Mouse (Mus musculus): ENCODE results near the gene Agap3. TPM values are rescaled to one million over a fixed set of nuclear protein-coding genes. Genes with fewer than 3 reads are reported as not detected.

Gene Agap3
- polyA plus RNA-seq, 1 experiment from 2014 or later = 18.8 TPM

DNA sequence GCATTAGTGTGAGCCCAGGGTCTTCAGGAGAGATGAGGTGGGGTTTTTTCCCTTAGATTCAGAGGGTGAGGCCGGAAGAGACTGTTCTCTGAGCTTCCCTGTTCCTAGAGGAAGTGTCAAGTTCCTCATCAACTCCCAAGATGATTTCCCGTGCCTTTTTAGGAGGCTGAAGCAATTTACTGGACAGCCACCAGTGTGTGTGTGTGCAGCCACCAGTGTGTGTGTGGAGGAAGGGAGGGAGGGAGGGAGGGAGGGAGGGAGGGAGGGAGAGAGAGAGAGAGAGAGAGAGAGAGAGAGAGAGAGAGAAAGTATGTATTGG lies 2.0 kb downstream of the Agap3 start:
- no peak for ATAC-seq (replicated peaks; ENCODE audit: low FRiP score)
- H3K4me2 ChIP-seq = peak overlapping the region; percentile 94
- peak overlapping the region; percentile 81; the same call in 1 of the 2 replicates for H3K27ac ChIP-seq

DNA sequence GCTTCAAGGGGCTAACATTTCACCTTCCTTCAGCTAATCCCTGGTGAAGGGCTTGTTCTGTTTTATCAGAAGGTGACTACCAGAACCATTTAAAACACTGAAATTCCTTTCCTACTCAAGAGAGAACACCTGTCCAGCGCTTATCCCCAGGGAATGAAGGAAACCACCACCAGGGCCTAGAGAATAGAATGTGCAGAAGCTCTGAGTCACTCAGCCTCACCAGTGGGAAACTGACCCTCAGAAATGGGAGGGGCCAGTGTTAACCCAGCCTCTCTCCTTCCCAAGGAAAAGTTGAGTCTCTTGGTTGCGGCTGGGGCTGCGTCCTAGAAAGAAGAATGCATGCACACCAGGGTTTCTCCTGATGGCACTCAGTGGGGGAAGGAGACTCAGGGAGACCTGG lies 3.1 kb downstream of the Agap3 start:
- Histone ChIP-seq H3K4me1 (peaks cover 54% of the 10 kb centered on the region), H3K4me3 (replicated peaks) (no peak overlapping the region), H3K27me3 (peaks cover under 1% of the 10 kb centered on the region; the same call in 1 of the 2 replicates), H3K9me3 (replicated peaks) (no peaks in the 10 kb centered on the region), H3K9ac (no peak overlapping the region), H3K4me2 (peak overlapping the region; percentile 94), H3K27ac (peak overlapping the region; percentile 81), H3K36me3 (peaks cover 13% of the 10 kb centered on the region)
- WGBS = 72% methylated on average over 3 of the region's 3 CpGs
- ATAC-seq (replicated peaks; ENCODE audit: low FRiP score) = no peak

More for the DNA sequence above, 2.0 kb downstream of the Agap3 start:
- 11% methylated on average over 2 of the region's 2 CpGs for WGBS
- Histone ChIP-seq H3K4me1 (peaks cover 50% of the 10 kb centered on the region), H3K36me3 (peaks cover 10% of the 10 kb centered on the region; the same call in 1 of the 2 replicates), H3K9ac (peak overlapping the region; percentile 90; the same call in 1 of the 2 replicates), H3K27me3 (peaks cover 3% of the 10 kb centered on the region; the same call in 1 of the 2 replicates), H3K9me3 (replicated peaks) (no peaks in the 10 kb centered on the region), H3K4me3 (replicated peaks) (peak overlapping the region; percentile 87)

DNA sequence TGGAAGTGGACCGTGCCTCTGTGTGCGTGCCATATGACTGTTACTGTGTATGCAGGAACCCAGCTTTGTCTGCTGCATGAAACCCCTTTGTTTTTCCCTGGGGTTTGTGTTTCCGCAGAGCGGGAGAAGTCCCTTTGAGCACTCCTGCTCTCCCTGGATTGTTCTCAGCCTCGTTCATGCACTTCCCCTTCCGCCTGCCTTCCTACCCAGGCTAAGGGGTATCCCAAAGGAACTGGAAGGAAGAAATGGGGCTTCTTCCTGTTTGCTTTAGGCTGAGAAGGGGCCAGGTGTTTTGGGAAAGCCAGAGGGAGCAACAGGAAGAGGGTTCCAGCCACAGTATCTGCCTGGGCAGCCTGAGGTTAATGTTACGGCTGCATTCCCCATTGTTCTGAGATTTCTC lies 3.6 kb downstream of the Agap3 start:
- H3K9ac ChIP-seq = no peak overlapping the region
- no peak overlapping the region for H3K4me3 ChIP-seq (replicated peaks)
- peak overlapping the region; percentile 81 for H3K27ac ChIP-seq
- H3K27me3 ChIP-seq = no peaks in the 10 kb centered on the region
- no peak for ATAC-seq (replicated peaks; ENCODE audit: low FRiP score)
- 69% methylated on average over 7 of the region's 7 CpGs for WGBS
- no peaks in the 10 kb centered on the region for H3K9me3 ChIP-seq (replicated peaks)
- H3K4me2 ChIP-seq = peak overlapping the region; percentile 94
- peaks cover 16% of the 10 kb centered on the region for H3K36me3 ChIP-seq
- peaks cover 55% of the 10 kb centered on the region for H3K4me1 ChIP-seq

DNA sequence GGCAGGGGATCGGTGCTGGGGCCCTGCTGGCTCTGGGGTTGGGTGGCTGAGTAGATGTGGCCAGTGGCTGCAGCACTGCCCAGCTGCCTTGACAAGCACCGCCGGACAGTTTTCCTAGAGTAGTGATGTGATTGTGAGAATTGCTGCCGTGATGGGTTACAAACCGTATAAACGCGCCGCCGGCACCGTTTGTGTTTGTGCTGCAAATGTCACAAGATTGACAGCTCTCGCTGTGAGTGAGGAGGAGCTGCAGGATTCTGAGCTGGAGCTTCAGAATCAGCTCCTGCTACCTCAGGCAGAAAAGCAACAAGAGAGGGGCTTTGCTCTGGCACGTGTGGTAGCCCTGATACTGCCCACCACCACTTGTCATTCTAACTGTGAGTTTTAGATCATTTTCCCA lies 14.8 kb downstream of the Agap3 start:
- no peaks in the 10 kb centered on the region for H3K9me3 ChIP-seq (replicated peaks)
- no peak overlapping the region for H3K27ac ChIP-seq
- H3K4me3 ChIP-seq (replicated peaks) = no peak overlapping the region
- 0 out of 2 replicates have a peak, but pooled peaks cover 12% of the 10 kb centered on the region for H3K4me1 ChIP-seq
- H3K9ac ChIP-seq = no peak overlapping the region
- ATAC-seq (replicated peaks; ENCODE audit: low FRiP score) = no peak
- no peaks in the 10 kb centered on the region for H3K27me3 ChIP-seq
- WGBS = 77% methylated on average over 12 of the region's 12 CpGs
- peaks cover under 1% of the 10 kb centered on the region for H3K36me3 ChIP-seq
- no peak overlapping the region for H3K4me2 ChIP-seq

DNA sequence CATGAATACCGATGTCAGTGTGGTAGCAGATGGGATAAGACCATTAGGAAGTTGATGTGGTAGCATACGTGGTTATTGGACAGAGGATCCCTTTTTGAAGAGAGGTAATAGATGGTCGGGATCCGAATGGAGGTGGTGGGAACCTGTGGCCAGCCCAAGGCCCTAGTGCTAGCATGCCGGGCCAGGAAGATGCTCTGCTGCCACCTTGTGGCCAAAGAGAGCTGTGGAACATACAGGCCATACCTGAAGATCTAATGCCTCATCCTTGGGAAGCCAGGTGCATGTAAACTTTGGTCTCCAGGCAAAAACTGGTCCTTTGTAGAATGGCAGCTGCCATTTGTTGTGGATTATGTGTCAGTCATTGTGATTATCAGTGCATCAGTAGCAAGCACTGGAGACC lies 18.6 kb downstream of the Agap3 start:
- WGBS = 11% methylated on average over 5 of the region's 5 CpGs
- H3K9ac ChIP-seq = no peak overlapping the region
- H3K9me3 ChIP-seq (replicated peaks) = no peaks in the 10 kb centered on the region
- H3K36me3 ChIP-seq = no peaks in the 10 kb centered on the region
- H3K4me1 ChIP-seq = peaks cover 37% of the 10 kb centered on the region
- H3K4me3 ChIP-seq (replicated peaks) = no peak overlapping the region
- H3K27me3 ChIP-seq = peaks cover 27% of the 10 kb centered on the region
- no peak; the same call in 1 of the 2 replicates for ATAC-seq (replicated peaks; ENCODE audit: low FRiP score)
- no peak overlapping the region for H3K4me2 ChIP-seq
- no peak overlapping the region for H3K27ac ChIP-seq

DNA sequence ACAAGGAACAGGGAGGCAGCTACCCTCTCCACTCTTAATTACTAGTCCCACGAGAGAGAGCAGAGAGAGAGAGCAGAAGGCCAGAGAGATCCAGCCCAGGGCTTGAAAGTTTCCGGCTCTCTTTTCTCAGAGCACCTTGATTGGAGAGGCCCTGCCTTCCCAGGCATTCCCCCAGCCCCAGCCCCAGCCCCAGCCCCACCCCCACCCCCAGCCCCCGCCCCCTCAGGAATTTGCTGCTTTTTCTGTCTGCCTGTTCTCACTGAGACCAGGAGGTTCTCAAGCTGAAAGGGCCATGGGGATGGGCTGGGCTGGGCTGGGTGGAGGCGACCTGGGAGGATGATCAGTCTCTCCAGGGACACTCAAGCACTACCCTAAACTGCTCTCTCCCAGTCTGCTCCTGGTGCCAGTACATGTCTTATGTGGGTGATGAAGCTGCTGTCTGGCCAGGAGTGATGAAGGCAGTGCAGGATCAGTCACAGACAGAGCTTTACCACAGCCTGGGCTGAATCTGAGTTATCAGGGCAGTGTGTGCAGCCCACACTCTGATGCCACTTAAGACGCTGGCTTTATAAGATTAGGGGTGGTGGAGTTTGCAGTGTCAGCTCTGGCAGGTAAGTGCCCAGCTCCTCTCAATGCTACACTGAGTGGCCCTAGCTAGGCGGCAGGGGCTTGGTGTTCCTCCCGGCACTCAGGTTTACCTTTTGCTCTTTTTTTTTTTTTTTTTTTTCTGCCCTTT lies 21.1 kb downstream of the Agap3 start:
- peaks cover 17% of the 10 kb centered on the region for H3K36me3 ChIP-seq
- no peak for ATAC-seq (replicated peaks; ENCODE audit: low FRiP score)
- H3K27me3 ChIP-seq = peaks cover 30% of the 10 kb centered on the region
- no peaks in the 10 kb centered on the region for H3K9me3 ChIP-seq (replicated peaks)
- H3K9ac ChIP-seq = no peak overlapping the region
- 0 out of 2 replicates have a peak overlapping the region, but pooled peaks have one; percentile 89 for H3K4me2 ChIP-seq
- WGBS = 45% methylated on average over 6 of the region's 7 CpGs
- H3K4me1 ChIP-seq = peaks cover 42% of the 10 kb centered on the region
- H3K4me3 ChIP-seq (replicated peaks) = no peak overlapping the region
- H3K27ac ChIP-seq = no peak overlapping the region

DNA sequence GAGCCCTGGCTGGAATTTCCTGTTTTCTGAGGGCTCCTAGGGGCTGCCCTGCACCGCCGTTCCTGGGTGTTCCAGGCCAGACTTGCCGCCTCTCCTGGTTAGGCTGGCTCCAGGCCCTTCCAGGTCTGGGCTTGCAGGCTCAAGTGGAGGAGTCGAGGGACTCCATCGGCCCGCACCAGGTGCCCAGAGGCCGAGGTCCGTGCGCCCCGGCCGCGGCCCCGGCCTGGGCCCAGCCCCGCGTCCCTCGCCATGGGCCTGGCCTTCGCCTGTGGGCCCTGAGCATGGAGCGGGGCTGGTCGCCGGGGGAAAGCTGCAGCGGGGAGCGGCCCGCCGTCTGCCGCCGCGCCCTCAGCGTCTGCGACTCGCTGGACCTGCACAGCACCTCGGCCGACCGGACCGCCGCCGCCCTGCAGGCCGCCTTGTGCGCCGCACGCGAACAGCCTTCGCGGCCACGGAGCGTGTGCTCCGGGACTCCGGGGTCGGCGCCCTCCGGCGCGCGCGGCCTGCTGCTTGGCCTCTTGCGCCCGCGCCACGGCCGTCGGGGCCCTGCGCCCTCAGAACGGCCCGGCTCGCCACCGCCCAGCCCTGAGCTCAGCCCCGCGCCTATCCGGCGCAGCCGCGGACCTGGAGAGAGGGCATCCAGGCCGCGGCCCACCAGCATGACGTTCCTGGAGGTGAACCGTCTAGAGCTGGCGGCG lies 22.2 kb downstream of the Agap3 start:
- ATAC-seq (replicated peaks; ENCODE audit: low FRiP score) = peak; percentile 45

DNA sequence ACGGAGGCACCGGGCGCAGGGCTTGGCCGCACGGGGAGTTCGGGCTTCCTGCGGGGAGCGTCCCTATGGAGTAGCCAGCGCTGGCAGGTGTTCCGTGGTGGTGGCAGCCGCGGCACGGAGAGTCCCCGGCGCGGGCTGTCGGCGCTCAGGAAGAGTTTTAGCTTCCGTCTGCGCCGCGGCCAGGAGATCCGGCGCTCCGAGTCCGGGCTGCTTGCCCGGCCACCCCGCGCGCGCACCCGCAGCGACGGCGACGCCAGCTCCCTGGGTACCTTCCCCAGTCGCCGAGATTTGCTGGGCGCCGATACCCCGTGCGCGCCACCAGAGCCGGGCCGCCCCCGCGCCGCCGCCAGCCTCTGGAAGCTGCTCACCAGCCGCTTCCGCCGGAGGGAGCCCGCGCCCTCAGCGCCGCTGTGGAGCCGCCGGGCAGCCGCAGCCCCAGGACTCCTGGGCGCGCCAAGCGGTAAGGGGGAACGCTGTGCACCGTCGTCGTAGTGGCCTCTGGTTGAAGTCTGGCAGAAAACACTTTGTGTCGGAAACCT lies 22.8 kb downstream of the Agap3 start:
- Histone ChIP-seq H3K36me3 (peaks cover 34% of the 10 kb centered on the region), H3K9me3 (replicated peaks) (no peaks in the 10 kb centered on the region), H3K27ac (no peak overlapping the region), H3K9ac (peak overlapping the region; percentile 57), H3K4me3 (replicated peaks) (peak overlapping the region; percentile 52), H3K4me2 (peak overlapping the region; percentile 89), H3K4me1 (peaks cover 39% of the 10 kb centered on the region), H3K27me3 (peaks cover 30% of the 10 kb centered on the region)
- 2% methylated on average over 58 of the region's 67 CpGs for whole genome bisulfite sequencing
- peak; percentile 40 for ATAC-seq (replicated peaks; ENCODE audit: low FRiP score)

More for the DNA sequence above, 22.2 kb downstream of the Agap3 start:
- Histone ChIP-seq H3K4me2 (peak overlapping the region; percentile 89), H3K4me3 (replicated peaks) (peak overlapping the region; percentile 52), H3K9me3 (replicated peaks) (no peaks in the 10 kb centered on the region), H3K36me3 (peaks cover 28% of the 10 kb centered on the region), H3K4me1 (peaks cover 39% of the 10 kb centered on the region), H3K27me3 (peaks cover 30% of the 10 kb centered on the region), H3K9ac (peak overlapping the region; percentile 57), H3K27ac (0 out of 2 replicates have a peak overlapping the region, but pooled peaks have one; percentile 58)
- 2% methylated on average over 77 of the region's 77 CpGs for WGBS

DNA sequence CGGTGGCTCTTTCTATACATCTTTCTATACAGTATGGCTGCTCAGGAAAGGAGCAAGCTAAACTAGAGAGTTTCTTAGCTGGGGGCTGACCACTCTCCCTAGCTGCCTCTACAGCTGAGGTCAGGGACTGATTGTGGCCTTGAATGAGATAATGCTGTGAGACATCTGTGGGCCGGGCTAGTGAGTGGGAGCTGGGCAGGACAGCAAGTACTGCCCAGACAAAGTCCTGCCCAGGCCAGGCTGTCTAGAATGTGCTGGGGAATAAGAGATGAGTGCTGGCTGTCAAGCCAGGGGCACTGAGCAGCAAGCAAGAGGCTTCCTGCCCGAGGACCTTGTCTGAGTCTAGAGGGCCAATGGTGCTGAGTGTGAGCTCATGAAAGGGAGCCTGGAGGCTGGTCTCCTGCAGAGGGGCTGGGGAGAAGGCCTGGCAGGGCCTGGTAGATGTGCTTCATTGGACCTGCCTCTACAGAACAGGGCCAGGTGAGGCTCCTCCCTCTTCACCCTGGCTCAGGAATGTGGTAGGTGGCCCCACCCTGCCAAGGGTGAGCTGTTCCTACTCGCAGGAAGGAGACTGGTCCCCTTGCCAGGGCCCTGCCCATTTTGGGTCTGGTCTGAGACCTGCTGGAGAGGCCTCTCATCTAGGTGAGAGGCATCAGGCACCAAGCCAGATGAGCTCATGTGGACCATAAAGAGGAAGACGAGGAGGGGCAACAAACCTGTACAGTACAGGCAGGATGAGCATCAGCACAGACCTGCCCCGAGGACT lies 23.7 kb downstream of the Agap3 start:
- H3K4me3 ChIP-seq (replicated peaks) = peak overlapping the region; percentile 52

DNA sequence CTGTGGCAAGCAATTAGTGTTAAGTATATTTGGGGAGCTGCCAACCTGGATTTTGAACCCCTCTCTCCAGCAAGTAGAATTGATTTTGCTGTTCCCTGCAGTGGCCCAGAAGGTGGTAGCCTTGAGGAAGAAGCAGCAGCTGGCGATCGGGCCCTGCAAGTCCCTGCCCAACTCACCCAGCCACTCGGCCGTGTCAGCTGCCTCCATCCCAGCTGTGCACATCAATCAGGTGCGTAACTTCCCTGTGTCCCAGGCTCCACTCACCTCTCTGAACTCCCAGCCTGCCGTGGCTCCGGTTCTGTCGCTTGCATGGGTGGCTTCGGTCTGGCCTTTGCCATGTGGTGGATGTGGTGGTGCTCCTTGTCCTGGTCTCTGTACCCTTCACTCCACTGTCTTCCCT lies 25.9 kb downstream of the Agap3 start:
- no peak for ATAC-seq (replicated peaks; ENCODE audit: low FRiP score)
- WGBS = 63% methylated on average over 9 of the region's 9 CpGs

More for the DNA sequence above, 23.7 kb downstream of the Agap3 start:
- no peak overlapping the region for H3K27ac ChIP-seq
- H3K4me1 ChIP-seq = peaks cover 39% of the 10 kb centered on the region
- WGBS = 68% methylated on average over 6 of the region's 6 CpGs
- peaks cover 30% of the 10 kb centered on the region for H3K27me3 ChIP-seq
- peaks cover 43% of the 10 kb centered on the region for H3K36me3 ChIP-seq
- no peaks in the 10 kb centered on the region for H3K9me3 ChIP-seq (replicated peaks)
- peak; percentile 12; the same call in 1 of the 2 replicates for ATAC-seq (replicated peaks; ENCODE audit: low FRiP score)
- H3K9ac ChIP-seq = no peak overlapping the region
- peak overlapping the region; percentile 89 for H3K4me2 ChIP-seq

DNA sequence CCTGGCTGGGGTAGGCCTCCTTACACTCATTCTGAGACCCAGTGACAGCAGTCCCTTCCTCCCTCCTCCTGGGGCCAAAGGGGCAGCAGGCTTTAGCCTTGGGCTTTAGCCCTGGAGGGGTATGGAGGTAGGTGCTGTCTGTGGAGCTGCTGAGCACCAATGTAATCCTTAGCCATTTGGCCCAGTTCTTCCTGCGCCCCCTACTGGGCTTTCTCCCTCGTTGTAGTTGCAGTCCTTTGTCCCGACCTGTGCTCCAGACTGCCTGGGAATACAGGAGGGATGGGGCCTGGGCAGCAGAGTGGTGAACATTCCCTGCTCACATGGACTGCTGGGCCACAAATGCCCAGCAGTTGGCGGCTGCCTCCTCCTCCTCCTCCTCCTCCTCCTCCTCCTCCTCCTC lies 29.7 kb downstream of the Agap3 start:
- H3K27ac ChIP-seq = no peak overlapping the region
- peaks cover 82% of the 10 kb centered on the region for H3K36me3 ChIP-seq
- no peak overlapping the region for H3K9ac ChIP-seq
- no peaks in the 10 kb centered on the region for H3K9me3 ChIP-seq (replicated peaks)
- H3K4me2 ChIP-seq = no peak overlapping the region
- H3K27me3 ChIP-seq = 0 out of 2 replicates have a peak, but pooled peaks cover 9% of the 10 kb centered on the region
- peaks cover 50% of the 10 kb centered on the region for H3K4me1 ChIP-seq
- no peak overlapping the region for H3K4me3 ChIP-seq (replicated peaks)
- WGBS = 4% methylated on average over 4 of the region's 4 CpGs
- peak; percentile 34 for ATAC-seq (replicated peaks; ENCODE audit: low FRiP score)

More for the DNA sequence above, 25.9 kb downstream of the Agap3 start:
- no peaks in the 10 kb centered on the region for H3K9me3 ChIP-seq (replicated peaks)
- peaks cover 61% of the 10 kb centered on the region for H3K36me3 ChIP-seq
- peaks cover 52% of the 10 kb centered on the region for H3K4me1 ChIP-seq
- no peak overlapping the region for H3K27ac ChIP-seq
- no peak overlapping the region for H3K4me2 ChIP-seq
- peaks cover 30% of the 10 kb centered on the region for H3K27me3 ChIP-seq
- H3K9ac ChIP-seq = no peak overlapping the region
- no peak overlapping the region for H3K4me3 ChIP-seq (replicated peaks)

All from kidney, embryonic 15.5 days (tissue).